Mouse (Mus musculus) limb, embryonic 11.5 days (tissue): Measurements from ENCODE around the gene Rin2. TPM values are rescaled to one million over a fixed set of nuclear protein-coding genes. Genes with fewer than 3 reads are reported as not detected.

Experiments used
- ATAC-seq: fragments of 200-750 bp; cut with Nextera tagmentation; 2 replicates; pipeline ENCODE4 v1.8.0; 2017; ENCODE audit warnings: low read depth; ENCODE audit not compliant: insufficient number of reproducible peaks, low FRiP score, low TSS enrichment
- DNase-seq: peaks from one replicate; pipeline ENCODE4 v3.0.0-alpha.2; 2015; ENCODE audit warnings: low spot score
- H3K27ac ChIP-seq: fragments of 300-500 bp; sonication (generic); replicated peaks from 2 replicates; pipeline ENCODE4 v1.5.1; 2014; ENCODE audit warnings: low read depth, mild to moderate bottlenecking, low read length
- H3K27me3 ChIP-seq: fragments of 300-500 bp; sonication (generic); 2 replicates; pipeline ENCODE4 v1.6.1; 2014; ENCODE audit warnings: mild to moderate bottlenecking, low read length, mixed read lengths; ENCODE audit not compliant: control insufficient read depth, insufficient read depth
- H3K36me3 ChIP-seq: fragments of 300-500 bp; sonication (generic); 2 replicates; pipeline ENCODE4 v1.6.1; 2014; ENCODE audit warnings: mild to moderate bottlenecking, low read length, moderate library complexity, mixed read lengths; ENCODE audit not compliant: control insufficient read depth, insufficient read depth
- H3K4me1 ChIP-seq: fragments of 300-500 bp; sonication (generic); 2 replicates; pipeline ENCODE4 v1.6.1; 2014; ENCODE audit warnings: low read length, mixed read lengths; ENCODE audit not compliant: control insufficient read depth, insufficient read depth
- H3K4me2 ChIP-seq: fragments of 300-500 bp; sonication (generic); 2 replicates; pipeline ENCODE4 v1.6.1; 2014; ENCODE audit warnings: low read depth, mild to moderate bottlenecking, moderate library complexity; ENCODE audit not compliant: severe bottlenecking
- H3K4me3 ChIP-seq: fragments of 300-500 bp; sonication (generic); 2 replicates; pipeline ENCODE4 v1.5.1; 2014; ENCODE audit warnings: low read depth, low read length
- H3K9ac ChIP-seq: fragments of 300-500 bp; sonication (generic); 2 replicates; pipeline ENCODE4 v1.6.1; 2014; ENCODE audit warnings: mild to moderate bottlenecking, low read length
- H3K9me3 ChIP-seq: fragments of 300-500 bp; sonication (generic); 2 replicates; pipeline ENCODE4 v1.6.1; 2016; ENCODE audit warnings: low read length; ENCODE audit not compliant: control insufficient read depth
- WGBS: fragments of 180-500 bp; shearing (Covaris S2); extraction: QIAGEN DNeasy Blood & Tissue Kit; methylation state at CpG from one replicate; pipeline ENCODE4 v1.1.7; 2014; 5-methylcytosine and 5-hydroxymethylcytosine counted together
- polyA plus RNA-seq: library from polyadenylated mRNA; unstranded; fragments of >200 nt; fragmentation: Nextera tagmentation; extraction: Ambion mirVana; gene quantifications from 2 replicates; pipeline ENCODE4 v1.2.1, GENCODE M21; 2014

The Rin2 gene
- polyA plus RNA-seq, 1 experiment from 2014 or later = 19.9 TPM

- Histone ChIP-seq H3K9ac (no peak overlapping the region), H3K27me3 (no peaks in the 10 kb centered on the region), H3K4me3 (no peak overlapping the region), H3K27ac (no peak overlapping the region), H3K4me1 (peaks cover 16% of the 10 kb centered on the region), H3K4me2 (no peak overlapping the region), H3K9me3 (no peaks in the 10 kb centered on the region), H3K36me3 (no peaks in the 10 kb centered on the region)
- whole genome bisulfite sequencing = 100% methylated on average over 1 of the region's 1 CpGs
- ATAC-seq (no peak), DNase-seq (no peak)
Observed at GRCm38 (mm10) chr2:145784964-145785363, 109.9 kb downstream of the Rin2 start.

GRCm38 (mm10) chr2:145785758-145786617, 111.0 kb downstream of the Rin2 start:
- H3K9ac ChIP-seq = peak overlapping the region; percentile 36
- WGBS = 2% methylated on average over 18 of the region's 18 CpGs
- no peaks in the 10 kb centered on the region for H3K36me3 ChIP-seq
- DNase-seq (peak; percentile 73), ATAC-seq (peak; percentile 70; the same call in 1 of the 2 replicates)
- peaks cover 16% of the 10 kb centered on the region for H3K4me1 ChIP-seq
- H3K9me3 ChIP-seq = no peaks in the 10 kb centered on the region
- peak overlapping the region; percentile 54 for H3K4me2 ChIP-seq
- peak overlapping the region; percentile 21 for H3K4me3 ChIP-seq
- H3K27ac ChIP-seq = peak overlapping the region; percentile 68
- H3K27me3 ChIP-seq = no peaks in the 10 kb centered on the region

GRCm38 (mm10) chr2:145786618-145786932, 111.6 kb downstream of the Rin2 start:
- peak overlapping the region; percentile 54 for H3K4me2 ChIP-seq
- no peaks in the 10 kb centered on the region for H3K9me3 ChIP-seq
- no peak for ATAC-seq
- H3K27ac ChIP-seq = peak overlapping the region; percentile 68
- peaks cover 16% of the 10 kb centered on the region for H3K4me1 ChIP-seq
- peak overlapping the region; percentile 5 for H3K9ac ChIP-seq
- H3K27me3 ChIP-seq = no peaks in the 10 kb centered on the region
- no peak for DNase-seq
- peak overlapping the region; percentile 21 for H3K4me3 ChIP-seq
- 5% methylated on average over 3 of the region's 3 CpGs for WGBS
- no peaks in the 10 kb centered on the region for H3K36me3 ChIP-seq

GRCm38 (mm10) chr2:145787486-145787885, 112.5 kb downstream of the Rin2 start:
- 77% methylated on average over 7 of the region's 7 CpGs for WGBS
- Histone ChIP-seq H3K27me3 (no peaks in the 10 kb centered on the region), H3K36me3 (no peaks in the 10 kb centered on the region), H3K4me2 (no peak overlapping the region), H3K4me3 (no peak overlapping the region), H3K27ac (no peak overlapping the region), H3K4me1 (peaks cover 16% of the 10 kb centered on the region), H3K9me3 (no peaks in the 10 kb centered on the region), H3K9ac (no peak overlapping the region)
- ATAC-seq (no peak), DNase-seq (no peak)

GRCm38 (mm10) chr2:145788562-145789346, 113.7 kb downstream of the Rin2 start:
- ATAC-seq (no peak), DNase-seq (no peak)
- Histone ChIP-seq H3K9me3 (no peaks in the 10 kb centered on the region), H3K4me1 (peaks cover 16% of the 10 kb centered on the region), H3K27me3 (no peaks in the 10 kb centered on the region), H3K36me3 (no peaks in the 10 kb centered on the region), H3K9ac (no peak overlapping the region), H3K27ac (no peak overlapping the region), H3K4me2 (no peak overlapping the region), H3K4me3 (no peak overlapping the region)
- 92% methylated on average over 3 of the region's 3 CpGs for WGBS

GRCm38 (mm10) chr2:145793702-145794101, 118.7 kb downstream of the Rin2 start:
- H3K9me3 ChIP-seq = no peaks in the 10 kb centered on the region
- no peak for DNase-seq
- H3K27me3 ChIP-seq = no peaks in the 10 kb centered on the region
- no peak overlapping the region for H3K4me2 ChIP-seq
- 66% methylated on average over 1 of the region's 1 CpGs for WGBS
- H3K27ac ChIP-seq = no peak overlapping the region
- H3K4me3 ChIP-seq = no peak overlapping the region
- H3K9ac ChIP-seq = no peak overlapping the region
- H3K4me1 ChIP-seq = no peaks in the 10 kb centered on the region
- no peak for ATAC-seq
- no peaks in the 10 kb centered on the region for H3K36me3 ChIP-seq

- peak; percentile 66 for DNase-seq
Observed at GRCm38 (mm10) chr2:145794318-145794954, 119.4 kb downstream of the Rin2 start.

GRCm38 (mm10) chr2:145797851-145798250, 122.8 kb downstream of the Rin2 start:
- 70% methylated on average over 1 of the region's 1 CpGs for WGBS
- no peaks in the 10 kb centered on the region for H3K4me1 ChIP-seq
- ATAC-seq (no peak), DNase-seq (no peak)
- H3K27me3 ChIP-seq = no peaks in the 10 kb centered on the region
- H3K4me3 ChIP-seq = no peak overlapping the region
- H3K9me3 ChIP-seq = no peaks in the 10 kb centered on the region
- no peak overlapping the region for H3K27ac ChIP-seq
- H3K4me2 ChIP-seq = no peak overlapping the region
- H3K36me3 ChIP-seq = no peaks in the 10 kb centered on the region
- no peak overlapping the region for H3K9ac ChIP-seq

More at GRCm38 (mm10) chr2:145794318-145794954, 119.4 kb downstream of the Rin2 start:
- no peak for ATAC-seq
- no peaks in the 10 kb centered on the region for H3K9me3 ChIP-seq
- no peak overlapping the region for H3K9ac ChIP-seq
- no peaks in the 10 kb centered on the region for H3K27me3 ChIP-seq
- no peak overlapping the region for H3K27ac ChIP-seq
- H3K4me2 ChIP-seq = no peak overlapping the region
- H3K4me1 ChIP-seq = no peaks in the 10 kb centered on the region
- H3K36me3 ChIP-seq = no peaks in the 10 kb centered on the region
- 38% methylated on average over 5 of the region's 5 CpGs for WGBS
- no peak overlapping the region for H3K4me3 ChIP-seq
